Mouse (Mus musculus): ENCODE measurements around the gene Lpxn. TPM values are rescaled to one million over a fixed set of nuclear protein-coding genes. Genes with fewer than 3 reads are reported as not detected.

Gene Lpxn
- 2.1 TPM for polyA plus RNA-seq (2014; fragmentation: Illumina TruSeq; extraction: RNeasy Lipid Tissue Mini Kit (QIAGEN cat#74804); ENCODE audit: low read depth, low replicate concordance)

DNA sequence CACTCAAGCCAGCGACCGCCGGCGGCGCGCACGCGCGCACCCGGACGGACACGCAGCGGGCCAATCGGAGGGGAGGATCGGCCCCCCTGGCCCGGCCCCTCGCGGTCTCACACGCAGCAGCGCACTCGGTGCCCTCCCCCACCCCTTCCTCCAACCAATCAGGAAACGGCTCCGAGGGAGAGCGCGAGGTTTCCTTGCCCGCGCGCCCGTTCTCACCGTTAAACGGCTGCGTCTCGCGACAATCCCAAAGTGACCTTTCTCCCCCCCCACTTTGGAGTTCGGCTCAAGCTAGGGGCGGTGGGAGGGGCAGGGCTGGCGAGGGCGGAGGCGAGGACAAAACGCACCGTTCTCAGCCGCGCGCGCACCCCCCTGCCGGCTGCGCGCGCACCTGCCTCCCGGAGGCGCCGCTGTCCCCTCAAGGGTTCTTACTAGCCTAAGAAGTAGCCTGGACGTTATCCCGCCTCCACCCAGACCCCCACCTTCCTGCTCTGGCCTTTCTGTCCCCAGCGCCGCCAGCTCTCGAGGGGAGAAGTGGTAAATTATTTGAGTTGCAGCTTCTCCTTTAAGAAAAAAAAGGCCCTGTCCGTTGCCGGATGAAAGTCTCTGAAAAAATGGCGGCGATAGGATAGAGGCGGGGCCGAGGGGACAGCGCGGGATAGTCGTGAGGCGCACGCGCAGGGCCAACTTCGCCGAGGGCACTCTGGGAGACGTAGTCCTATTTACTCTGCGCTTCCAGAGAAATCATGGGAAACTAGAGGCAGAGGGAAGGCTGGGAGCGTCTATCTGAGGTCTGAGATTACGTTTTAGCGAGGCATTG lies at the start of gene Lpxn, which contains the start of gene Zfp91:
Gene Lpxn, plus strand, starts transcription at position 683 of the 817 bp plus-strand sequence.
Gene Zfp91, minus strand, starts transcription at position 616 of the 817 bp plus-strand sequence.

GRCm38 (mm10) chr19:12765308-12765707 lies 30.7 kb upstream of the Lpxn start, which contains the start of gene Cntf:
Gene Cntf, minus strand, starts transcription at chr19:12765632.

DNA sequence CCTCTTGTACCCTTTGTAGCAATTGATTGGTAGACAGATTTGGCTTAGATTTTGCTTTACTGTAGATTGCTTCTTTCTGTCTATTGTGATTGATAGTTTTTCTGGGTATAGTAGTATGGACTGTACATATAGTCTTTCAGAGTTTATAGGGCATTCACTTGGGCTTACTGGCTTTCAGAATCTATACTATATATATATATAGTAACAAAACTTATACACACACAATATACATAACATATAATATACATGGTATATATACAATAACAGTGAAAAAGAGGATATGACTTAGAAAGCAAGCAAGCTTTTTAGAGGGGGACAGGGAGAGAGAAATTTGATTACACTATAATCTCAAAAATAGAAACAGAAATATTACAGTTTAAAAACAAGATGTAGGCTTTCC lies 50.4 kb downstream of the Lpxn start, which contains the start of gene Gm5244:
Gene Gm5244, plus strand, starts transcription at position 301 of the 400 bp plus-strand sequence.

GRCm38 (mm10) chr19:12856983-12857382 lies 61.0 kb downstream of the Lpxn start, which contains the start of gene Olfr1444:
Gene Olfr1444, plus strand, starts transcription at chr19:12857283.

Other genes with a start within 250 kb of the Lpxn start
- not detected for gene Gm4952, start 196.2 kb upstream of the Lpxn start, polyA plus RNA-seq (2014; fragmentation: Illumina TruSeq; extraction: RNeasy Lipid Tissue Mini Kit (QIAGEN cat#74804); ENCODE audit: low read depth, low replicate concordance)
- gene Glyat, start 162.9 kb upstream of the Lpxn start, polyA plus RNA-seq (2014; fragmentation: Illumina TruSeq; extraction: RNeasy Lipid Tissue Mini Kit (QIAGEN cat#74804); ENCODE audit: low read depth, low replicate concordance) = not detected
- gene Olfr1442, start 125.8 kb upstream of the Lpxn start, polyA plus RNA-seq (2014; fragmentation: Illumina TruSeq; extraction: RNeasy Lipid Tissue Mini Kit (QIAGEN cat#74804); ENCODE audit: low read depth, low replicate concordance) = not detected
- gene Olfr1443, start 118.1 kb upstream of the Lpxn start, polyA plus RNA-seq (2014; fragmentation: Illumina TruSeq; extraction: RNeasy Lipid Tissue Mini Kit (QIAGEN cat#74804); ENCODE audit: low read depth, low replicate concordance) = not detected
- not detected for gene Keg1, start 100.4 kb upstream of the Lpxn start, polyA plus RNA-seq (2014; fragmentation: Illumina TruSeq; extraction: RNeasy Lipid Tissue Mini Kit (QIAGEN cat#74804); ENCODE audit: low read depth, low replicate concordance)
- gene Cntf, start 30.6 kb upstream of the Lpxn start, polyA plus RNA-seq (2014; fragmentation: Illumina TruSeq; extraction: RNeasy Lipid Tissue Mini Kit (QIAGEN cat#74804); ENCODE audit: low read depth, low replicate concordance) = 1.4 TPM
- 218 TPM for gene Zfp91, start 67 bp upstream of the Lpxn start, polyA plus RNA-seq (2014; fragmentation: Illumina TruSeq; extraction: RNeasy Lipid Tissue Mini Kit (QIAGEN cat#74804); ENCODE audit: low read depth, low replicate concordance)
- not detected for gene Gm5244, start 50.5 kb downstream of the Lpxn start, polyA plus RNA-seq (2014; fragmentation: Illumina TruSeq; extraction: RNeasy Lipid Tissue Mini Kit (QIAGEN cat#74804); ENCODE audit: low read depth, low replicate concordance)
- not detected for gene Olfr1444, start 61.1 kb downstream of the Lpxn start, polyA plus RNA-seq (2014; fragmentation: Illumina TruSeq; extraction: RNeasy Lipid Tissue Mini Kit (QIAGEN cat#74804); ENCODE audit: low read depth, low replicate concordance)
- not detected for gene Olfr1445, start 87.7 kb downstream of the Lpxn start, polyA plus RNA-seq (2014; fragmentation: Illumina TruSeq; extraction: RNeasy Lipid Tissue Mini Kit (QIAGEN cat#74804); ENCODE audit: low read depth, low replicate concordance)
- gene Olfr1446, start 97.3 kb downstream of the Lpxn start, polyA plus RNA-seq (2014; fragmentation: Illumina TruSeq; extraction: RNeasy Lipid Tissue Mini Kit (QIAGEN cat#74804); ENCODE audit: low read depth, low replicate concordance) = not detected
- not detected for gene Olfr1447, start 107.5 kb downstream of the Lpxn start, polyA plus RNA-seq (2014; fragmentation: Illumina TruSeq; extraction: RNeasy Lipid Tissue Mini Kit (QIAGEN cat#74804); ENCODE audit: low read depth, low replicate concordance)
- not detected for gene Olfr1448, start 128.2 kb downstream of the Lpxn start, polyA plus RNA-seq (2014; fragmentation: Illumina TruSeq; extraction: RNeasy Lipid Tissue Mini Kit (QIAGEN cat#74804); ENCODE audit: low read depth, low replicate concordance)
- not detected for gene Olfr1449, start 134.6 kb downstream of the Lpxn start, polyA plus RNA-seq (2014; fragmentation: Illumina TruSeq; extraction: RNeasy Lipid Tissue Mini Kit (QIAGEN cat#74804); ENCODE audit: low read depth, low replicate concordance)
- not detected for gene Olfr1450, start 154.1 kb downstream of the Lpxn start, polyA plus RNA-seq (2014; fragmentation: Illumina TruSeq; extraction: RNeasy Lipid Tissue Mini Kit (QIAGEN cat#74804); ENCODE audit: low read depth, low replicate concordance)
- not detected for gene Olfr1451, start 198.8 kb downstream of the Lpxn start, polyA plus RNA-seq (2014; fragmentation: Illumina TruSeq; extraction: RNeasy Lipid Tissue Mini Kit (QIAGEN cat#74804); ENCODE audit: low read depth, low replicate concordance)
- gene Olfr1453, start 232.1 kb downstream of the Lpxn start, polyA plus RNA-seq (2014; fragmentation: Illumina TruSeq; extraction: RNeasy Lipid Tissue Mini Kit (QIAGEN cat#74804); ENCODE audit: low read depth, low replicate concordance) = not detected

All from adrenal gland, adult 10 weeks (tissue).